11 mouse cellular contexts compared by ENCODE assay signal in the genomic region with DNA sequence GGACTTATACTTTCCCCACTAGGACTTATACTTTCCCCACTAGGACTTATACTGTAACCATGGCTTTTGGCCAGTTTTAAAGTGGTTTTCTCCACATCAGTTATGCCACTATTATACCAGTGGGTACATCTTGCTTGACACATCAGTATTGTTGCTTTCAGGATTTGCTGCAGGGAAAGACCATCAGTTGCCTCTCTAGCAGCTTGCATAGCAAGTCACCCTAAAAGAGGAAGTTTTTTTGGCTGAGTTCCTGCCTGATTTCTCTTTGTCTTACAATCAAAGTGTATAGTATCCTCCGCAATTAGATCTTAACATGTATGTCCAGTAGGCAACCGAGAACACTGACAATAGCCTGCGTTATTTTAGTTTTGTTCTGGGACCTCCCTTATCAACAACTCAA. TPM values are rescaled to one million over a fixed set of nuclear protein-coding genes. Genes with fewer than 3 reads are reported as not detected.
"Had no signal": no experiment of that assay in that cellular context is flagged by ENCODE, and none has a peak within 500 bp of the region (broad histone marks: within the 10 kb centered on the region; RNA-seq: fewer than 3 reads in every experiment).

No protein-coding gene starts in this region.

- H3K9ac ChIP-seq: liver, embryonic 12.5 days; neural tube, embryonic 15.5 days had no signal

- H3K4me1 ChIP-seq: limb, embryonic 10.5 days; midbrain, embryonic 10.5 days; neural tube, embryonic 15.5 days had no signal

- ATAC-seq: liver, embryonic 12.5 days had no signal

- H3K9me3 ChIP-seq: limb, embryonic 10.5 days; liver, embryonic 12.5 days; midbrain, embryonic 10.5 days; neural tube, embryonic 15.5 days had no signal

- H3K27ac ChIP-seq: limb, embryonic 10.5 days; liver, embryonic 12.5 days; midbrain, embryonic 10.5 days; neural tube, embryonic 15.5 days had no signal

- DNase-seq: kidney, adult 11 months; kidney, adult 9 months; kidney, postnatal 10 days; midbrain, embryonic 14.5 days; right cerebral cortex, postnatal 14 days; thymus, postnatal 36 days had no signal

- H3K4me2 ChIP-seq: liver, embryonic 12.5 days; neural tube, embryonic 15.5 days had no signal

- H3K27me3 ChIP-seq: liver, embryonic 12.5 days; neural tube, embryonic 15.5 days had no signal

- H3K4me3 ChIP-seq: limb, embryonic 10.5 days; liver, embryonic 12.5 days; midbrain, embryonic 10.5 days; myocyte; neural tube, embryonic 15.5 days had no signal

RNA-seq across cellular contexts. Expression of gene Ptprn2, which starts 49.4 kb away (rescaled TPM):
- polyA plus RNA-seq: liver, embryonic 12.5 days had no signal
